Mouse (Mus musculus) midbrain, postnatal 0 days (tissue): Measurements from ENCODE around the gene Vps35l. TPM values are rescaled to one million over a fixed set of nuclear protein-coding genes. Genes with fewer than 3 reads are reported as not detected.
A peak's percentile ranks its signal among the peaks of the same experiment; 100 is the strongest.

Experiments used
- ATAC-seq: fragments of 200-750 bp; cut with Nextera tagmentation; 2 replicates; pipeline ENCODE4 v1.8.0; 2017; ENCODE audit warnings: moderate number of reproducible peaks, mild to moderate bottlenecking, moderate TSS enrichment, moderate library complexity; ENCODE audit not compliant: low FRiP score
- DNase-seq: peaks from one replicate; pipeline ENCODE4 v3.0.0-alpha.2; 2015; ENCODE audit warnings: low spot score
- H3K27ac ChIP-seq: fragments of 300-500 bp; sonication (generic); 2 replicates; pipeline ENCODE4 v1.5.1; 2014; ENCODE audit warnings: low read depth, mild to moderate bottlenecking, low read length, mixed read lengths
- H3K27me3 ChIP-seq: fragments of 300-500 bp; sonication (generic); 2 replicates; pipeline ENCODE4 v1.6.1; 2014; ENCODE audit warnings: low read length, control low read depth, mixed read lengths; ENCODE audit not compliant: insufficient read depth
- H3K36me3 ChIP-seq: fragments of 300-500 bp; sonication (generic); 2 replicates; pipeline ENCODE4 v1.6.1; 2014; ENCODE audit warnings: low read length, control low read depth, mixed read lengths; ENCODE audit not compliant: insufficient read depth
- H3K4me1 ChIP-seq: fragments of 300-500 bp; sonication (generic); 2 replicates; pipeline ENCODE4 v1.6.1; 2014; ENCODE audit warnings: mild to moderate bottlenecking, control low read depth, antibody characterized with exemption, low read length, mixed read lengths; ENCODE audit not compliant: insufficient read depth
- H3K4me2 ChIP-seq: fragments of 300-500 bp; sonication (generic); 2 replicates; pipeline ENCODE4 v1.6.1; 2014; ENCODE audit warnings: low read depth, mild to moderate bottlenecking, low read length, mixed read lengths; ENCODE audit not compliant: poor library complexity, severe bottlenecking
- H3K4me3 ChIP-seq: fragments of 300-500 bp; sonication (generic); 2 replicates; pipeline ENCODE4 v1.5.1; 2014; ENCODE audit warnings: low read depth, mild to moderate bottlenecking, low read length, moderate library complexity
- H3K9ac ChIP-seq: fragments of 300-500 bp; sonication (generic); replicated peaks from 2 replicates; pipeline ENCODE4 v1.6.1; 2014; ENCODE audit warnings: mild to moderate bottlenecking, low read length, moderate library complexity, mixed read lengths; ENCODE audit not compliant: poor library complexity, severe bottlenecking
- H3K9me3 ChIP-seq: fragments of 300-500 bp; sonication (generic); 2 replicates; pipeline ENCODE4 v1.6.1; 2016; ENCODE audit warnings: low read length, control low read depth
- CTCF ChIP-seq: IDR thresholded peaks from 2 replicates; pipeline ENCODE4 v1.5.1; 2016; ENCODE audit warnings: antibody characterized with exemption, mild to moderate bottlenecking
- WGBS: fragments of 180-500 bp; shearing (Covaris S2); extraction: QIAGEN DNeasy Blood & Tissue Kit; methylation state at CpG from one replicate; pipeline ENCODE4 v1.1.7; 2014; 5-methylcytosine and 5-hydroxymethylcytosine counted together
- polyA plus RNA-seq: library from polyadenylated mRNA; unstranded; fragments of >200 nt; fragmentation: Nextera tagmentation; extraction: Ambion mirVana; gene quantifications from 2 replicates; pipeline ENCODE4 v1.2.1, GENCODE M21; 2015
- total RNA-seq: library from RNA; depleted of rRNA; stranded (reverse); fragments of >200 nt; gene quantifications from 2 replicates; pipeline ENCODE4 v1.2.3, GENCODE M21; 2014; rRNA removed

Gene Vps35l
- total and polyA plus RNA-seq, 2 experiments from 2014 or later, result 89.4 to 114 TPM

DNA sequence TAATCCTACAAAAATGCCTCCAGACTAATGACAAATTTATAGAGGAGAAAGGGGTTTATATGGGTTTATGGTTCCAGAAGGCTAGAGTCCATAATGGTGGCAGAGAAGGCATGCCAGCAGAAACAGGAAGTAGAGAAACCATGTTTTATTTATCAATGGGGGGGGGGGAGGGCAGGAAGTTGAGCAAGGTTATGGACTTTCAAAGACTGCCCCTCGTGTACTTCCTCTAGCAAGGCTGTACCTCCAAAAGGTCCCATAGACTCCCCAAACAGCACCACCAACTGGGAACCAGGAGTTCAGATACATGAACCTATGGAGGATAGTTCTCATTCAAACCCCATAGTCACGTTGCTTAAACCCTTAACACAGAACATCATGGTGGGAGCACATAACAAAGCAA is 125.3 kb downstream of the Vps35l start:
- H3K27ac ChIP-seq, result no peak overlapping the region
- no peaks in the 10 kb centered on the region for H3K36me3 ChIP-seq
- H3K4me3 ChIP-seq, result no peak overlapping the region
- no peak overlapping the region for H3K9ac ChIP-seq
- no peak overlapping the region for H3K4me2 ChIP-seq
- DNase-seq, result no peak
- no peaks in the 10 kb centered on the region for H3K9me3 ChIP-seq
- TF ChIP-seq CTCF, result no peak
- 77% methylated on average over 2 of the region's 2 CpGs for WGBS
- no peak for ATAC-seq
- H3K4me1 ChIP-seq, result no peaks in the 10 kb centered on the region
- no peaks in the 10 kb centered on the region for H3K27me3 ChIP-seq

GRCm38 (mm10) chr7:118879466-118880029 is 139.5 kb downstream of the Vps35l start:
- WGBS, result 74% methylated on average over 3 of the region's 3 CpGs
- H3K27ac ChIP-seq, result no peak overlapping the region

DNA sequence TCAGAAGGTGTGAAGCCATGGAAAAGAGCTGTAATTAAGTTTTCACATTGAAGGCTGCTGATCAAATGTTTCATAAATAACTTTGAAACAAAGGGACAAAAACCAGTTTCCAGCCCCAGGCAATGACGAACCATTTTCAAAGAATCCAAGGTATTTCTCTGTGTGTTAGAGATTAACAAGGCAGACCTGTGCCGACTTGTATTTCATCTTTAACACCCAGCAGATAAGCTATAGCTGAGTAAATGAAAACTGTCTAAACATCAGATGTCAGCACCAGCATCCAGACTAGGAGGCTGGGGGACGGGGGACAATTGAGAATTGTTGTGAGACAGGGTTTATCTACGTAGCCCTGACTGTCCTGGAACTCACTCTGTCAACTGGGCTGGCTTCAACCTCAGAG is 143.9 kb downstream of the Vps35l start:
- no peaks in the 10 kb centered on the region for H3K36me3 ChIP-seq
- H3K4me1 ChIP-seq, result no peaks in the 10 kb centered on the region
- WGBS, result 76% methylated on average over 4 of the region's 4 CpGs
- ATAC-seq (no peak), DNase-seq (no peak)
- H3K4me2 ChIP-seq, result no peak overlapping the region
- H3K9ac ChIP-seq, result no peak overlapping the region
- H3K9me3 ChIP-seq, result no peaks in the 10 kb centered on the region
- TF ChIP-seq CTCF, result no peak
- no peak overlapping the region for H3K27ac ChIP-seq
- no peak overlapping the region for H3K4me3 ChIP-seq
- H3K27me3 ChIP-seq, result peaks cover 3% of the 10 kb centered on the region; the same call in 1 of the 2 replicates

More at GRCm38 (mm10) chr7:118879466-118880029, 139.5 kb downstream of the Vps35l start:
- Histone ChIP-seq H3K27me3 (peaks cover 3% of the 10 kb centered on the region; the same call in 1 of the 2 replicates), H3K4me3 (no peak overlapping the region), H3K4me1 (no peaks in the 10 kb centered on the region), H3K4me2 (no peak overlapping the region), H3K9ac (no peak overlapping the region), H3K9me3 (no peaks in the 10 kb centered on the region), H3K36me3 (no peaks in the 10 kb centered on the region)
- DNase-seq (no peak), ATAC-seq (no peak)
- TF ChIP-seq CTCF, result no peak; the same call in none of the 2 replicates

GRCm38 (mm10) chr7:118884969-118885368 is 144.9 kb downstream of the Vps35l start:
- no peaks in the 10 kb centered on the region for H3K4me1 ChIP-seq
- H3K36me3 ChIP-seq, result no peaks in the 10 kb centered on the region
- H3K27me3 ChIP-seq, result peaks cover 3% of the 10 kb centered on the region; the same call in 1 of the 2 replicates
- H3K4me3 ChIP-seq, result no peak overlapping the region
- ATAC-seq (no peak), DNase-seq (no peak)
- H3K27ac ChIP-seq, result no peak overlapping the region
- no peaks in the 10 kb centered on the region for H3K9me3 ChIP-seq
- H3K9ac ChIP-seq, result no peak overlapping the region
- H3K4me2 ChIP-seq, result no peak overlapping the region
- TF ChIP-seq CTCF, result no peak
- WGBS, result 75% methylated on average over 4 of the region's 4 CpGs

- DNase-seq (no peak), ATAC-seq (no peak)
- Histone ChIP-seq H3K9ac (no peak overlapping the region), H3K36me3 (no peaks in the 10 kb centered on the region), H3K4me1 (no peaks in the 10 kb centered on the region), H3K27ac (no peak overlapping the region), H3K4me2 (no peak overlapping the region), H3K9me3 (no peaks in the 10 kb centered on the region), H3K4me3 (no peak overlapping the region), H3K27me3 (no peaks in the 10 kb centered on the region)
- TF ChIP-seq CTCF, result no peak
- 26% methylated on average over 6 of the region's 6 CpGs for WGBS
Measured at GRCm38 (mm10) chr7:118887303-118888055, 147.5 kb downstream of the Vps35l start.

DNA sequence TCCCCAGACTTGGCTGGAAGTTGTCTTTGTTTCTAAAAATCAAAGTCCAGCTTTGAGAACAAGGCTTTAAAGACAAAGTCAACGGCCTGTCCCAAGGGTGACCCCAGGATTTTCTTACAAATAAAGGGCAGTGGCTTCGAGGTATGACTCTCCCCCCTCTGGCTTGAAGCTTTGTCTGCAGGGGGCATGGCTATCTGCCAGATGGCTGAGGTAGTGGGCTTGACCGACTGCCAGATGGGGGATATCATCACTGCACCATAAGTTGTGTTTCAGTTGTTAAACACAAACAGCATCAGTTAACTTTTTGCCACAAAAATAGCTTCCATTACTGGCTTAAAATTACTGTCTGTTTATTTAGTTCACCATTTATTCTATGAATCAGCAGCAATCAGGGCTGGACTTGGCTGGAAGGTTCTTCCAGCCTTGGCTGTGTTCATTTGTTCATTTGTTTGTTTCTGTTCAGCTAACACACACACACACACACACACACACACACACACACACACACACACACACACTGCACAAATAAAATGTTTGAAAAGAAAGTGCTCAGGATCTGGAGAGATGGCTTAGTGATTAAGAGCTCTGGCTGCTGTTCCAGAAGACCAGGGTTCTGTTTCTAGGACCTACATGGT is 149.1 kb downstream of the Vps35l start:
- Histone ChIP-seq H3K4me3 (no peak overlapping the region), H3K36me3 (no peaks in the 10 kb centered on the region), H3K4me1 (no peaks in the 10 kb centered on the region), H3K27me3 (no peaks in the 10 kb centered on the region), H3K27ac (no peak overlapping the region), H3K9ac (no peak overlapping the region), H3K9me3 (no peaks in the 10 kb centered on the region), H3K4me2 (no peak overlapping the region)
- DNase-seq (peak; percentile 60), ATAC-seq (no peak)
- 9% methylated on average over 3 of the region's 3 CpGs for WGBS
- no peak for TF ChIP-seq CTCF

Other genes starting within 250 kb of the Vps35l start
- 5.2 and 5.4 TPM in 2 replicates for gene Itpripl2, start 248.3 kb upstream of the Vps35l start, total RNA-seq
- gene Itpripl2, start 248.3 kb upstream of the Vps35l start, polyA plus RNA-seq, result 0.48 and 0.52 TPM in 2 replicates
- 30.9 and 38.2 TPM in 2 replicates for gene Coq7, start 206.9 kb upstream of the Vps35l start, total RNA-seq
- 128 and 131 TPM in 2 replicates for gene Coq7, start 206.9 kb upstream of the Vps35l start, polyA plus RNA-seq
- 11.5 and 13.5 TPM in 2 replicates for gene Tmc7, start 155.5 kb upstream of the Vps35l start, total RNA-seq
- 4.8 and 5.4 TPM in 2 replicates for gene Tmc7, start 155.5 kb upstream of the Vps35l start, polyA plus RNA-seq
- gene Tmc5, start 142.9 kb upstream of the Vps35l start, total RNA-seq, result 0.47 and 0.66 TPM in 2 replicates
- 0.22 and 0.31 TPM in 2 replicates for gene Tmc5, start 142.9 kb upstream of the Vps35l start, polyA plus RNA-seq
- 298 and 300 TPM in 2 replicates for gene Gde1, start 34.4 kb upstream of the Vps35l start, total RNA-seq
- gene Gde1, start 34.4 kb upstream of the Vps35l start, polyA plus RNA-seq, result 272 and 286 TPM in 2 replicates
- gene Ccp110, start 27.7 kb upstream of the Vps35l start, total RNA-seq, result 24.2 and 28.6 TPM in 2 replicates
- 14.7 and 17.4 TPM in 2 replicates for gene Ccp110, start 27.7 kb upstream of the Vps35l start, polyA plus RNA-seq
- 3.5 and 5.1 TPM in 2 replicates for gene Iqck, start 115.5 kb downstream of the Vps35l start, total RNA-seq
- gene Iqck, start 115.5 kb downstream of the Vps35l start, polyA plus RNA-seq, result 4.8 and 5.9 TPM in 2 replicates
- 31.6 and 37.5 TPM in 2 replicates for gene Knop1, start 116.0 kb downstream of the Vps35l start, total RNA-seq
- 67.5 and 73.2 TPM in 2 replicates for gene Knop1, start 116.0 kb downstream of the Vps35l start, polyA plus RNA-seq